Mouse (Mus musculus) macrophage (primary cell): ENCODE data around the gene Cemip. TPM values are rescaled to one million over a fixed set of nuclear protein-coding genes. Genes with fewer than 3 reads are reported as not detected.
"Not testable (repeated sequence)": the region's sequence is repeated elsewhere in the genome, so short reads cannot be mapped to it uniquely, and the experiment has no call there.

ENCODE experiments used
- H3K27ac ChIP-seq: fragments of 350-480 bp; formaldehyde crosslinking; 2 replicates; pipeline ENCODE4 v1.9.0; 2021
- H3K36me3 ChIP-seq: fragments of 350-480 bp; formaldehyde crosslinking; 2 replicates; pipeline ENCODE4 v1.9.0; 2021; ENCODE audit errors: inconsistent target
- H3K4me3 ChIP-seq: fragments of 350-480 bp; formaldehyde crosslinking; 2 replicates; pipeline ENCODE4 v1.9.0; 2021; ENCODE audit errors: inconsistent target
- H3K79me2 ChIP-seq: fragments of 350-480 bp; formaldehyde crosslinking; 2 replicates; pipeline ENCODE4 v1.9.0; 2021; ENCODE audit errors: inconsistent target
- WGBS: methylation state at CpG from one replicate; pipeline ENCODE4 v1.1.7; 2026; ENCODE audit warnings: inconsistent platforms; ENCODE audit not compliant: missing documents; 5-methylcytosine and 5-hydroxymethylcytosine counted together
- polyA plus RNA-seq: library from polyadenylated mRNA; stranded (reverse); fragments of 250-400 nt; gene quantifications from 3 replicates; pipeline ENCODE4 v1.2.4, GENCODE M21; 2018; ENCODE audit warnings: inconsistent platforms
- total RNA-seq, 78 experiments: library from RNA; depleted of rRNA; stranded (reverse); fragments of 250-400 nt; gene quantifications; 1 replicate in 9 of 78; 2 replicates in 24 of 78; 3 replicates in 43 of 78; 4 replicates in 2 of 78; pipeline ENCODE4 v1.2.4; 2018; ENCODE audit warnings: inconsistent platforms in 56 of 78

Gene Cemip
- 1 to 10 TPM in 2 of 26 experiments, under 1 TPM in 8, not detected in 16; 0.08 to 6.4 (median 0.20) TPM for total RNA-seq (2018; cell fraction: chromatin; rRNA removed)
- total RNA-seq (2018; cell fraction: cytosol; rRNA removed), result under 1 TPM in 3 of 26 experiments, not detected in 23; 0.04 to 0.05 (median 0.04) TPM
- total RNA-seq (2018; cell fraction: nucleus; rRNA removed), result under 1 TPM in 6 of 26 experiments, not detected in 20; 0.08 to 0.48 (median 0.10) TPM
- 0.05 to 0.07 TPM in 2 of 3 replicates, not detected in the other for polyA plus RNA-seq

DNA sequence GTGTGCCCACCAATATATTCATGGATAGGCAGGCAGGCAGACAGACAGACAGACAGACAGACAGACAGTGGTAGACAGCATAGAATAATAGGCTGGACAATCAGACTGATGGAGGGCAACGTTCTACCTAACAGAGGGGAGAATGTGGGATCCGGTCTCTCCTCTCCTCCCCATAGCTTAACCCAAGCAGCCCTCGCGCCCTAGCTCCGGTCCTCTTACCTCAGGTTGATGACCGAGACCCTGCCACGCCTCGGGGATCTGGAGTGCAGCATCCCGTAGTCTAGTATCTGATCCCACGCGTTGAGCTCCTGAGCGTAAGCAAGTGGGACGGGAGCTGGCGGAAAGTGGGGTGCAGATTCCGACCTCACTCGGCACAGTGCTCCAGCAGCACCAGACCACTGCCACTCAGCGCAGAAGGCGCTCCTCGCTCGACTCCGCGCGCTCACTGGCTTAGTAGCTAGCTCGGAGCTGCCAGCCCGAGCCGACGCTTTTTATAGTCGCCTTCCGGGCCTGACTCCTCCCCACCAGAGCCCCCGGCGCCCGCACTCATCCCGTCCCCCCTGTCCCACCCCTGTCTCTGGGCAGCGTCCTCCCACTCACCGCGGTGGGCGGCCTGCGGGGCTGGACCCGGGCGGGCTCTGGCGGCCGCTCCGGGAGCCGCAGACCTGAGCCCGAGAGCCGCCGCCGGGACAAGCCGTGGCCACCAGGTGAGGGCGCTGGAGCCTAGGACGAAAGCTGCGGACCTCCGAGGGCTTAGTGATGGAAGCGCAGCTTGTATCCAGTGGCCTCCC is at the start of gene Cemip:
Gene Cemip, minus strand, starts transcription at position 464 of the 791 bp plus-strand sequence.
- WGBS, result 3% methylated on average over 54 of the region's 54 CpGs
- Histone ChIP-seq H3K36me3 (no peaks in the 10 kb centered on the region), H3K79me2 (no peaks in the 10 kb centered on the region), H3K4me3 (no peak within 1 kb of the TSS), H3K27ac (no peak within 1 kb of the TSS)

DNA sequence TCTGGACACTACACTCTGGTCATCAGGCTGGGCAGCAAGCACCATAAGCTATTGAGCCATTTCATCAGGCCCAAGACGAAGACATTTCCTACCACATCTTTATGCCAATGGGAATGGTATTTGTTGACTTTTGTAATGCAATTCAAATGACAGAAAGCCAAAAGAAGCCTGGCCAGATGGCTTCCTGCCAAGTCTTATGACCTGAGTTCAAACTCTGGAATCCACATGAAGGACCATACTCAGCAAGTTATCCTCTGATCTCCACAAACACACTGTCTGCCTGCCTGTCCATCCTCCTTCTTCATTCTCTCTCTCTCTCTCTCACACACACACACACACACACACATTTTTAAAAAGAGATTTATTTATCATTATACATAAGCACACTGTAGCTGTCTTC is 46.4 kb upstream of the Cemip start:
- Histone ChIP-seq H3K4me3 (no peak overlapping the region), H3K27ac (no peak overlapping the region), H3K79me2 (peaks cover 91% of the 10 kb centered on the region), H3K36me3 (no peaks in the 10 kb centered on the region)
- 71% methylated on average over 1 of the region's 1 CpGs for WGBS

DNA sequence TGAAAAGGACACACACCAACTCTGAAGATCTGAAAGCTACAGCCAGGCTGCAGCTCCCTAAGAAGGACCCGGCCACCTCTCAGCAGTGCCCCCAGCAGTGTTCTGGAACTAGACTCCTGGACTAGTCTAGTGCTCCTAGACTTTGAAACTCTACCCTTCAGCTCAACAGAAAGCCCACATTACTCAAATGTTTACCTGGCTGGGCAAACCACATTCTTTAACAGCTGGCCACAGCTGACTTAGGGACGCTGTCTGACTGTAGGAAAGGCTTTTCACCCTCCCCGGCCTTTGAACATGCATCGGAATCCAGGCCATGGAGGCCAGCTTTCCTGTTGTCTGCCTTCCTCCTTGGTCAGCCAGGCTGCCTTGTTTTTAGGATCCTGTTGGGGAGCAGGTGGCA is 45.4 kb upstream of the Cemip start:
- Histone ChIP-seq H3K4me3 (no peak overlapping the region), H3K36me3 (no peaks in the 10 kb centered on the region), H3K79me2 (peaks cover 93% of the 10 kb centered on the region), H3K27ac (no peak overlapping the region)
- WGBS, result 96% methylated on average over 4 of the region's 4 CpGs

DNA sequence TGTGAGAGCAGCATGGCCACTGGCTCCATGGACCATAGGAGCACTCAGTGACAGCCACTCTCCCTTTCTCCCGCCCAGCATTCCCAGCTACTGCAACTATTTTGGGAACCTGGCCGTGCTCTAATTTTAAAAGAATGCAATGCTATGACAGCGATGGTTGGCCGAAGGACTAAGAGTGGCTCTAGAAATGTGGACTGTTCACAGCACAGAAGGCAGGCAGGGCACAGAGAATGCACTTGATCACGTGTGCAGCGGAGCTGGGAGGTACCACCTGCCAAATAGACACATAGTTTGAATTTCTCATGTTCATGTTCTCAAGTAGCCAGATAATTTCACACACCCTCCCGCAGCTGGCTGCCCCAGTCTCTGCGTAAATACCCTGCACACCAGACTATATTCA is 42.4 kb upstream of the Cemip start:
- Histone ChIP-seq H3K79me2 (peaks cover 93% of the 10 kb centered on the region), H3K4me3 (no peak overlapping the region), H3K27ac (no peak overlapping the region), H3K36me3 (no peaks in the 10 kb centered on the region)
- WGBS, result 94% methylated on average over 8 of the region's 8 CpGs

DNA sequence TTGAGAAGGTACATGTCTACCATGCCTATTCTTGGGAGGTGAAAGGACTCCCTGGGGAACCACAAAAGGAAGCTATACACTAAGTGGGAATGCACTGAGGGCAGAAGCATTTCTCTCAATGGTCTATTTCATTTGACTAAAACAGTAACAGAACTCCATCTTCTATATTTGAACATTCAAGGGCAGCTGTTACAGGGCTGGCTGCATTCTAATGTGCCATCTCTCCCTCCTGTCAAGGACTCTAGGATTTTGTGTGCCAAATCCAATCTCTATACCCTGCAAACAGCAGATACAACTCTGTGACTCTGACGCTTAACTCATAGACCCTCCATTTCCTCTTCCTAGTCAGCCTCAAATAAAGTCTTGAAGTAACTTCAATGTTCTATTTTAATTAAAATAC is 39.4 kb upstream of the Cemip start:
- WGBS, result 77% methylated on average over 1 of the region's 1 CpGs
- H3K36me3 ChIP-seq, result no peaks in the 10 kb centered on the region
- H3K4me3 ChIP-seq, result no peak overlapping the region
- H3K27ac ChIP-seq, result no peak overlapping the region
- peaks cover 98% of the 10 kb centered on the region for H3K79me2 ChIP-seq

DNA sequence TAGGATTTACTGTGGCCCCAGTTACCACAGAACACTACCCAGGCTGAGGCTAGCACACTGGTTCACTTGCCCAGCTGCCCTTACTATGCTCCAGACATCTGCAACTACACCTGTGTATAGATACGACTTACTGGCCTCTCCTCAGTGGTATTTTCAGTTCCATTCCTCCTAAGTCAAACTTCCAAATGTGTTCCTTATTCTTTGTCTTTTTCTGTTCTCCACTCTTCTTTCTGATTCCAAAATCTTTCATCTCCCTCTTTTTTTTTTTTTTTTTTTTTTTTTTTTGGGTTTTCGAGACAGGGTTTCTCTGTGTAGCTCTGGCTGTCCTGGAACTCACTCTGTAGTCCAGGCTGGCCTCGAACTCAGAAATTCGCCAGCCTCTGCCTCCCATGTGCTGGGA is 37.3 kb upstream of the Cemip start:
- not testable (repeated sequence) for H3K4me3 ChIP-seq, H3K36me3 ChIP-seq, H3K27ac ChIP-seq
- WGBS, result 100% methylated on average over 3 of the region's 4 CpGs
- peaks cover 94% of the 10 kb centered on the region for H3K79me2 ChIP-seq

DNA sequence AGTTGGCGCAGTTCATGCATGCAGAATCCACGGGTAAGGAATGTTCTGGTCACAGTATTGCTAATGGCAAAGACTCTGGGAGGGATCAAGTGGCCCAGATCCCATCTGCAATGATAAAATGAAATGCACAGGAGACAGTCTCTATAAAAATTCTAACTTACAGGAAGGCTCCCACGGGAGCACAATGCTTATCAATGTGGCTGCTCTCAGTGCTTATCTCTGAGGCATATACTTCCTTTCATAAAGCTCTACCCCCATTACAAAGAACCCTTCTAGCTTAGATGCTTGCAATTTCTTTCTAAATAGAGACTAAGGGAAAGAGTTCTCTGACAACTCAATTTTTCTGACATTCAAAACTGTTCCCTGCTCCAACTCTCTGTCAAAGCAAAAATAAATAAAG is 35.5 kb upstream of the Cemip start:
- no peak overlapping the region for H3K27ac ChIP-seq
- peaks cover 93% of the 10 kb centered on the region for H3K79me2 ChIP-seq
- H3K36me3 ChIP-seq, result no peaks in the 10 kb centered on the region
- H3K4me3 ChIP-seq, result no peak overlapping the region
- WGBS, result 69% methylated on average over 3 of the region's 3 CpGs

DNA sequence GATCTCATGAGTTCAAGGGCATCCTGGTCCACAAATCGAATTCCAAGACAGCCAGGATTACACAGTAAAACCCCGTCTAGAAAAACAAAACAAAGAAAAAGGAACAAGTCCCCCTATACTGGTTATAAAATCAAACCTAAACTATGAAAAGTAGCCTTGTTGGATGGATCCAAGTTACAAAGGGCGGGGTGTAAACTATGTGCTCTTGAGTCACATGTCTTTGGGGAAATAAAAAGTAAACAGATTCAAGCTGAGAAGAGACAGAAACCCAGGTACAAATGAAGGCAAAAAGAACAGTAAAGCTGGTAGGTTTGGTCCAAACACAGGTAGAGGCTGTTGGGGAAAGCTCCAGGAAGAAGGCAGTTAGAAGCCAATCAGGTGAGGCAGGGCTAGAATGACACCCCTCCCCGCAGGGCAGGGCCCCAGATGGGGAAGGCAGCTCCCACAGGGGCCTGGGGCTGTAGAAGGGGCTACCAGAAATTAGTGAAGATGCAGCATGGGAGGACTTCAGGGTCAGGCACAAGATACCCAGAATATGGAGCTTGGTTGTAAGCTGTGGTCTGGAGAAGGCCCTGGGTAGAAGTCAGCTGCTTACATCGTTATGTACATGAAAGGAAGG is 33.9 kb upstream of the Cemip start:
- no peak overlapping the region for H3K4me3 ChIP-seq
- no peak overlapping the region for H3K27ac ChIP-seq
- H3K79me2 ChIP-seq, result peaks cover 77% of the 10 kb centered on the region
- 85% methylated on average over 5 of the region's 5 CpGs for WGBS
- H3K36me3 ChIP-seq, result no peaks in the 10 kb centered on the region

DNA sequence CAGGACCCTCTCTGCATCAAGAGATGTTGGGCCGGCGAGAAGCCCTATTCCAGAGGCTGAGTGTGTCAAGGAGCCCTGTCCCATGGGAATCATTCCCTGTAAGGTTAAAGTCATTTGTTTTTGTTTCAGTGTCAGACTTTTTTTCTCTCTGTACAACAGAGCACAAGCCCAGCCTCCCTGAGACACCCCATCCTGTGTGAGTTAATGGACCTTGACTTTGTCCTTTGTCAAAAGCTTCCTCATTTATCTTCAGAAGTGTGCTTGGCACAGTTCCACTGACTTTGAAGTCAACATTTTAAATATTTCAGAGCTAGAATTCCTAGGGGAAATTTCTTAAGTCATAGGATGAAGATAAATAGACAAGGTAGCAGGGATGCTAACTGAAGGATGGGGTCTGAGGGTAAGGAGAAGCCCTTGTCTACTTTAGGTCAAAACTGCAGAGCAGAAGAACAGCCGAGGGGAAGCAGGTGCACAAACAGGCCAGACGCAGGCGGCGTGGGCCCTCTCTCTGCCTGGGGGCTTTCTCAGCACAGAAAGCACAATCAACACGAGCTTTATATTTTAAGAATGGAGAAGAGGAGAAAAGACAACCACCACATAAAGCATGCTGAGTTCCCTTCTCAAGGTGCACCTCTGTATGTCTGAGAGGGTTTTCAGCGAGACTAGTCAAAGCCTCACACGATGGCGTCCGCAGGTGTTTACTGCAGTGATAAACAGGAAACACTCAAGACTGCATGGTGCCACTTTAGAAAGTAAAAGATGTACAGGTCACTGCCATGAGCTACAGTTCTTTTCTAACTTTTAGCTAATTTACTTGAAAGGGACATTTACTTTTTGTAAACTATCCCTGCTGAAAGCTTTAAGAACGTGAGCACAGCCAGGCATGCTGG is 33.2 kb upstream of the Cemip start:
- peaks cover 70% of the 10 kb centered on the region for H3K79me2 ChIP-seq
- H3K27ac ChIP-seq, result no peak overlapping the region
- H3K4me3 ChIP-seq, result no peak overlapping the region
- H3K36me3 ChIP-seq, result no peaks in the 10 kb centered on the region
- 73% methylated on average over 12 of the region's 12 CpGs for WGBS

DNA sequence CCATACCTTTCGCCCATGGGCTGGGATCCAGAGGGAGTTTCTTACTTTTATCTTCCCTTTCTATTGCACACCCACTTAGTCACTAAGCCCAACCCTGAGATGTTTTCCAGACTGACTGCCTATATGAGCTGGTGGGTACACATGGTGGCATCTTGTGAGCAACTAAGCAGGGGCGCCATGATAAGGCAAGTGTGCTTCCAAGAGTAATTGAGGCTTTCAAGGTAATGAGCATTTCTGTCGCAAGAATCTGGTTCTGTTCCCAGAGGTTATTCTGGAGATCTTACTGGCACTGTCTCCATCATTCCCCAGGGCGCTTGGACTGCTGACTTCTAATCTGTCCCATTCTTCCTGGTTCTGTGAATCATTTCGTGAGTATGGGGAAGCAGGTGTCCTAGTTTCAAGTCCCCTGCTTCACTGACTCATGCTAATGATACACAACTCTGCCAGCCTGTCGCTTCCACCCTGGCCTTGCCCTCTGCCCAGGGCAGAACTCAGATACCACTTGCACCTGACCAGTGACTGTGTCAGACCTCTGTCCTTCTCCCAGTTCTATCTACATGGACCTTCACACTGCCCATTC is 31.3 kb upstream of the Cemip start:
- Histone ChIP-seq H3K79me2 (peaks cover 51% of the 10 kb centered on the region; the same call in 1 of the 2 replicates), H3K36me3 (no peaks in the 10 kb centered on the region), H3K4me3 (no peak overlapping the region), H3K27ac (no peak overlapping the region)
- WGBS, result 88% methylated on average over 6 of the region's 6 CpGs

DNA sequence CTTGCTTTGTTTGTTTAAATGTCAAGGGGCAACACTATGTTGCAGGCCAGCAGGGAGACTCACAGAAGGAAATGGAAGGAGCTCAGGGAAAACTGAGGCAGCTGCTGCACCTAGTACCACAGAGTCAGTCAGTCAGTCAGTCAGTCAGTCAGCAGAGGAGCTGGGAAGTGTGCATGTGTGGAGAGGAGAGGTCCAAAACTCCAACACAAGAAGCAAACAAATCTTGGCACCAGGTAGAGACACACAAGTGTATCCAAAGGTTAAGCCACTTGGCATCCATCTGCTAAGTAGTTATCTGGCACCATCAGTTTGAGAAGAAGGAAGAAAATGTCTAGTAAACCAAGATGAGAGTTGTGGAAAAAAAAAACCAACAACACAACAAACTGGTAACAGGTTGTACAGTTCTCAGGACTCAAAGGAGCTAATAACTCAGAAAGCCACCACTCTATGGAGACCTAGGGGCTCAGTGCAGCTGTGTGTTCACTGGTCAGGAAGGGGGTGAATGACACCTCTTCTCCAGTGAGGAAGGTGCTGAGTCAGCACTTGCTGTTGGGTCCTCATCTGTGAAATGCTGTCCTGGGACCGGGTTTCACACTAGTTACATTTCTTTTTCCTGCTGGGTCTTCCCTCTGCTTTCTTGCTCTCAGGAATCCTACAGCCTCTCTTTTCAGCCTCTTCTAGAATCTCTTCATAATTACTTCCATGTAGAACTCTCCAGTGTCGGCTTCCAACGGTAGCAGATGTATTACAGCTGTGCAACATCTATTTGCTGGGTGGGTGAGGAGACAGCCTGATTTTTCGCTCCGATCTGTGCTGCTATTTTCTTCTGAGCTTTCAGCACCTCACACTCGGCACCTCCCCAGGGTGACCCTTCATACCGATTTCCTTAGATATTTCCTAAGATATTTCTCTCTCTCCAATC is 30.6 kb upstream of the Cemip start:
- peaks cover 44% of the 10 kb centered on the region; the same call in 1 of the 2 replicates for H3K79me2 ChIP-seq
- 87% methylated on average over 7 of the region's 7 CpGs for WGBS
- no peak overlapping the region for H3K4me3 ChIP-seq
- no peak overlapping the region for H3K27ac ChIP-seq
- H3K36me3 ChIP-seq, result no peaks in the 10 kb centered on the region

DNA sequence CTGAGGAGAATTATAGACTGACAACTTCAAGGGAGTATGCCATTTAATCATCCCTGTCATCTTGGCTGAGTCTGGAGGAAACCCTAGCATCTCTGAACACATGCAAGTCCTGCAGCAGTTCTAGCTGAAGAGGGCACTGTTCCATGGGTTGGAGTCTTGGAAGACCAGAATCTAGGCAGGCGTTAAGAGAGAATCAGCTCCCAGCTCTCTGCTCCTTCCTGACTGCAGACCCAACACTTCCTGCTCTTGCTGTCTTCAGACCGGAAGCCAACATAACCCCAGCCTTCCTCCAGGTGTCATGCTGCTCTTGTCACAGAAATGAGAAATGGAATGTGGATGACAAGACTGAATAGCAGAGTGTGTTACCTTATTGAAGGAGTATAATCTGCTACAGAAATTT is 29.1 kb upstream of the Cemip start:
- Histone ChIP-seq H3K4me3 (no peak overlapping the region), H3K79me2 (peaks cover 29% of the 10 kb centered on the region; the same call in 1 of the 2 replicates), H3K36me3 (no peaks in the 10 kb centered on the region), H3K27ac (no peak overlapping the region)
- 23% methylated on average over 2 of the region's 2 CpGs for WGBS

DNA sequence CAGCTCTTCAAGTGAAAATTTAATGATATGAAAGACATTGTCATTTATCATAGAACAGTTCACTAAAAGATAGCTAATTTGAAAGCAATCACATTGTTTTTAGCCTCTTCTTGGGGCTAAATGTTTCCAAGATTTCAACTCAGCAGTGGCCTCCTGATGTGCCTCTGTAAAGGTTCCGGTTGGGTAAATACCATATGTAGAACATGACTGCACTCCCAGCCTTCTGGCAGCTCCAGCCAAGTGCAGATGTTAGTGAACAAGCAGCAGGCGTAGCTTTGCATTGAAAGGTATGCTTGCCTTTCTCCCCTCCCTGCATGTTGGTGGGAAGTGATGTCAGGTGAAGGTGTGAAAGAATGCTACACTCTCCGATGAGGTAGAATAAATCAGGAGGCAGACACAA is 28.5 kb upstream of the Cemip start:
- Histone ChIP-seq H3K79me2 (peaks cover 23% of the 10 kb centered on the region; the same call in 1 of the 2 replicates), H3K4me3 (no peak overlapping the region), H3K27ac (no peak overlapping the region), H3K36me3 (no peaks in the 10 kb centered on the region; the same call in 1 of the 2 replicates)
- WGBS, result 100% methylated on average over 2 of the region's 3 CpGs
